Mouse (Mus musculus) stomach, embryonic 14.5 days (tissue): ENCODE results near the gene Spata16. TPM values are rescaled to one million over a fixed set of nuclear protein-coding genes. Genes with fewer than 3 reads are reported as not detected.
A peak's percentile ranks its signal among the peaks of the same experiment; 100 is the strongest.

ENCODE experiments used
- ATAC-seq: fragments of 200-750 bp; cut with Nextera tagmentation; 2 replicates; pipeline ENCODE4 v1.8.0; 2017; ENCODE audit warnings: low read depth, moderate TSS enrichment; ENCODE audit not compliant: insufficient number of reproducible peaks, insufficient read depth, low FRiP score
- H3K27ac ChIP-seq: fragments of 300-500 bp; sonication (generic); 2 replicates; pipeline ENCODE4 v1.5.1; 2014; ENCODE audit warnings: mild to moderate bottlenecking, low read length, moderate library complexity, mixed read lengths
- H3K27me3 ChIP-seq: fragments of 300-500 bp; sonication (generic); 2 replicates; pipeline ENCODE4 v1.6.1; 2014; ENCODE audit warnings: low read length, control low read depth, mixed read lengths; ENCODE audit not compliant: control insufficient read depth, insufficient read depth
- H3K36me3 ChIP-seq: fragments of 300-500 bp; sonication (generic); 2 replicates; pipeline ENCODE4 v1.6.1; 2014; ENCODE audit warnings: mild to moderate bottlenecking, control low read depth, low read length, moderate library complexity, mixed read lengths; ENCODE audit not compliant: control insufficient read depth, insufficient read depth
- H3K4me1 ChIP-seq: fragments of 300-500 bp; sonication (generic); 2 replicates; pipeline ENCODE4 v1.6.1; 2014; ENCODE audit warnings: low read length, control low read depth, mixed read lengths; ENCODE audit not compliant: control insufficient read depth, insufficient read depth
- H3K4me2 ChIP-seq: fragments of 300-500 bp; sonication (generic); replicated peaks from 2 replicates; pipeline ENCODE4 v1.6.1; 2014; ENCODE audit warnings: low read depth, low read length, control low read depth
- H3K4me3 ChIP-seq: fragments of 300-500 bp; sonication (generic); 2 replicates; pipeline ENCODE4 v1.5.1; 2014; ENCODE audit warnings: low read depth, low read length, control low read depth
- H3K9ac ChIP-seq: fragments of 300-500 bp; sonication (generic); replicated peaks from 2 replicates; pipeline ENCODE4 v1.6.1; 2014; ENCODE audit warnings: low read depth, mild to moderate bottlenecking, control low read depth, low read length, moderate library complexity, mixed read lengths
- H3K9me3 ChIP-seq: fragments of 300-500 bp; sonication (generic); 2 replicates; pipeline ENCODE4 v1.6.1; 2016; ENCODE audit warnings: low read depth, low read length, control low read depth; ENCODE audit not compliant: control insufficient read depth
- WGBS: fragments of 180-500 bp; shearing (Covaris S2); extraction: QIAGEN DNeasy Blood & Tissue Kit; methylation state at CpG from one replicate; pipeline ENCODE4 v1.1.7; 2014; 5-methylcytosine and 5-hydroxymethylcytosine counted together
- polyA plus RNA-seq: library from polyadenylated mRNA; unstranded; fragments of >200 nt; fragmentation: Nextera tagmentation; extraction: Ambion mirVana; gene quantifications from 2 replicates; pipeline ENCODE4 v1.2.1, GENCODE M21; 2014

Spata16 gene
- polyA plus RNA-seq, 1 experiment from 2014 or later, result not detected

GRCm38 (mm10) chr3:26796954-26797353 lies 159.5 kb downstream of the Spata16 start:
- Histone ChIP-seq H3K9ac (no peak overlapping the region), H3K36me3 (no peaks in the 10 kb centered on the region), H3K4me2 (no peak overlapping the region), H3K27me3 (no peaks in the 10 kb centered on the region), H3K9me3 (no peaks in the 10 kb centered on the region), H3K27ac (no peak overlapping the region), H3K4me1 (no peaks in the 10 kb centered on the region), H3K4me3 (no peak overlapping the region)
- WGBS, result 87% methylated on average over 1 of the region's 1 CpGs
- no peak for ATAC-seq

- no peak overlapping the region for H3K27ac ChIP-seq
- no peaks in the 10 kb centered on the region for H3K9me3 ChIP-seq
- no peak overlapping the region for H3K9ac ChIP-seq
- H3K4me2 ChIP-seq, result no peak overlapping the region
- H3K4me1 ChIP-seq, result no peaks in the 10 kb centered on the region
- H3K36me3 ChIP-seq, result no peaks in the 10 kb centered on the region
- no peak overlapping the region for H3K4me3 ChIP-seq
- no peaks in the 10 kb centered on the region for H3K27me3 ChIP-seq
- ATAC-seq, result no peak
- 59% methylated on average over 8 of the region's 8 CpGs for WGBS
These were observed 176.9 kb downstream of the Spata16 start for GRCm38 (mm10) chr3:26814307-26814706.

DNA sequence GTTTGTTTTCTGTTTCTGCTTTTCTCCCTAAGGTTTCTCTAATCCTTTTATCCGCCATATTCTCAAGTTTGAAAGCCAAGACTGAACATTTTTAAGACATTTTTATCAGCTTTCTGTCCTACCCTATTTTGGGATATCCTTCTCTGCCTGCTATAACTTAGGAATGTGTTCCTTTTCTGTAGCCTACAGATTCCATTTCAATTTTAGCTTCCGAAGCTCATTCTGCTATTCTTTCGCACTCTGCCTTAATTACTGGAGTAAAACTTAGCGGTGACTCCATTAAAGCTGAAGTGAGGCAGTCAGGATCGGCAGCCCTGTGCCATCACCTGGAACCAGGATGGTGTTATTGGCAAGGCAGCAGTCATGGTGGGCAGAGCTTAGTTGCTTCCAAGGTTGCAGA lies 178.3 kb downstream of the Spata16 start:
- ATAC-seq, result no peak
- H3K4me1 ChIP-seq, result no peaks in the 10 kb centered on the region

GRCm38 (mm10) chr3:26819398-26819797 lies 182.0 kb downstream of the Spata16 start:
- ATAC-seq, result no peak

More for the DNA sequence above, 178.3 kb downstream of the Spata16 start:
- no peaks in the 10 kb centered on the region for H3K36me3 ChIP-seq
- H3K9ac ChIP-seq, result no peak overlapping the region
- H3K27me3 ChIP-seq, result no peaks in the 10 kb centered on the region
- 89% methylated on average over 5 of the region's 5 CpGs for WGBS
- H3K27ac ChIP-seq, result no peak overlapping the region
- no peaks in the 10 kb centered on the region for H3K9me3 ChIP-seq
- no peak overlapping the region for H3K4me3 ChIP-seq
- H3K4me2 ChIP-seq, result no peak overlapping the region

DNA sequence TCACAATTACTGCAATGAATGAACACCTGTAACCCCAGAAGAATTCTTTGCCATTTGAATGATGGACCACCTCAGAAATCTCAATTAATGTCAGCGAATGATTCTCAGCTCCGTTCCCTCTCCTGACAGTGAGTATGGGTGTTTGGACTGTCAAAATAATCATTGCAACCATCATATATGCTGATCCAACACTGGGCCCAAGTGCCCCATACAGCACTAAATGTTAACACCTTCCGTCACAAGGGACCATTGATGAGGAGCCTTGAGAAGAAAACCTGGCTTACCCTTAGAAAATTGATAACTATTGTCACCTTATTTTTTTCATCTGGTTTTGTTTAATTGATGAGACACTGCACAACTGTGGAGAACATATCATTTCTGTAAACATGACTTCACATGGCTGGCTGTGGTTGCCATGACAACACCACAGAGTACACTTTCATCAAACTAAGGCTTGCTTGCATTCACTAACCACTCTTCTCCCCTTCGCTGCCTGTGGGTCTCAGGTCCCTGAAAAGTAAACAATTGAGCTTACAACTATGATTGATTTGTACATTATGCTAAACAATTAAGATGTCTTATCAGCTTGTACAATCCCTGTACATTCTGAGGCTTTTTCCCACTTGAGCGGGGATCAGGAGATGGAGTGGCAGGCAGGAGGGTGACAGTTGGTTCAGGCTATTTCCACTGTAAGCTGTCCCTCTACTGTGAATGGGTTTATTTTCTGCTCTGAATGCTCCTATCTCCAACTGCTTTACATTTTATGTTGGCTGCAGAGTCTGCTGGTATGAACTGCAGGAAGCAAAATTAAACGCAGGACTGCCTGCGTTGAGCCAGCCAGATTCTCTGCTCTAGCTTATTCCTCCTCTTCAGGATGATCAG lies 189.8 kb downstream of the Spata16 start:
- Histone ChIP-seq H3K9me3 (no peaks in the 10 kb centered on the region), H3K27me3 (no peaks in the 10 kb centered on the region), H3K9ac (no peak overlapping the region), H3K27ac (no peak overlapping the region), H3K4me3 (no peak overlapping the region), H3K4me2 (no peak overlapping the region), H3K36me3 (no peaks in the 10 kb centered on the region), H3K4me1 (no peaks in the 10 kb centered on the region)
- ATAC-seq, result peak; percentile 37; the same call in 1 of the 2 replicates
- 48% methylated on average over 7 of the region's 7 CpGs for WGBS

More at GRCm38 (mm10) chr3:26819398-26819797, 182.0 kb downstream of the Spata16 start:
- Histone ChIP-seq H3K27ac (no peak overlapping the region), H3K4me3 (no peak overlapping the region), H3K4me1 (no peaks in the 10 kb centered on the region), H3K36me3 (no peaks in the 10 kb centered on the region), H3K9me3 (no peaks in the 10 kb centered on the region), H3K9ac (no peak overlapping the region), H3K4me2 (no peak overlapping the region), H3K27me3 (no peaks in the 10 kb centered on the region)
- WGBS, result 61% methylated on average over 5 of the region's 5 CpGs

DNA sequence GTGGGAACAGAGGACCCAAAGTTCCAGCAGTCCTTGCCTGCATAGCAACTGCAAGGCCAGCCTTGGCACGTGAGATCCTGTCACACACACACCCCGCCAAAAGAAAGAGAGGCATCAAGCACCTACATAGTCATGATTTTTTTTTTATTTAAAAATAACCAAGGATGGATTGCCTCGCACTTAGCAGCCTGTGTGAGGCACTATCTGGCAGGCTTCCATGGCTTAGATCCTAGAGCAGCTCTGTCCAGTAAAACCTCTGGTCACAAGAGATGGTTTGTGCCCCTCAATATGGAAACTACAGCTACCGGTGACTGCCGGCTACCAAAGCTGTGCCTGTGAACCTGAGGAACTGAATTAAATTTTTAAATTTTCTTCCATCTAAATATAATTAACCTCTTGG lies 195.5 kb downstream of the Spata16 start:
- WGBS, result 85% methylated on average over 5 of the region's 5 CpGs
- Histone ChIP-seq H3K4me3 (no peak overlapping the region), H3K9me3 (no peaks in the 10 kb centered on the region), H3K27ac (no peak overlapping the region), H3K36me3 (no peaks in the 10 kb centered on the region), H3K9ac (no peak overlapping the region), H3K27me3 (no peaks in the 10 kb centered on the region), H3K4me1 (no peaks in the 10 kb centered on the region), H3K4me2 (no peak overlapping the region)
- no peak for ATAC-seq

GRCm38 (mm10) chr3:26834178-26835050 lies 197.0 kb downstream of the Spata16 start:
- H3K4me3 ChIP-seq, result no peak overlapping the region
- H3K4me2 ChIP-seq, result no peak overlapping the region
- no peaks in the 10 kb centered on the region for H3K4me1 ChIP-seq
- H3K27me3 ChIP-seq, result no peaks in the 10 kb centered on the region
- no peak for ATAC-seq
- WGBS, result 69% methylated on average over 21 of the region's 21 CpGs
- H3K9me3 ChIP-seq, result no peaks in the 10 kb centered on the region
- H3K27ac ChIP-seq, result no peak overlapping the region
- H3K9ac ChIP-seq, result no peak overlapping the region
- no peaks in the 10 kb centered on the region for H3K36me3 ChIP-seq

DNA sequence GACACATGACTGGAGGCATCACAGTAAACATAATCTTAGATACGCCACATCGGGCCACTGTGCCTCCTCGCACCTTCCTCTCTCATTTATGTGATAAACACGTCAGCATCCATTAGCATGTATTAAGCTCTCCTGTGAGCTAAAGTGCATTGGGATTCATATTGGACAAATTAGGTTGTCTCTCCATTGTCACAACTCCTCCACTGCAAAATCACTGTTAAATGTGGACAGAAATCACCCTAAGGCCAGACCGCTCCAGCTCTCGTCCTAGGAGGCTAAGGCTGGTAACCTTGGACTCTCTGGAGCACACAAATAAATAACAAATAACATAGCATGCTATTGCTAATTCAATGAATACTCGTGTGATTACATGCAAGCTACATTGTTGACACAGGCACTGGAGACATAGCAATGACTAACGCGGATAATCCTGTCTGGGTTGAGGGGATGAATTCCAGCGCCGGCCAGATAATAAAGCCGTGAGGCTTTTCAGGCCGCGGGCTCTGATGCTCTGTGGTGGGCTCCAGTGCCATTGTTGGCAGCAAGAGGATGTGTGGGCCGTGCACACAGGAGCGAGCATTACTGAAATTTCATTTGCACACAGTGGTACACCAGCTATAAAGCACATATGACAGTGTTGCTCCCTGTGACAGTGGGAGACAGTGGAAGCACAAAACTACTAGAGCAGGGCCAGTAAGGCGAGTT lies 197.8 kb downstream of the Spata16 start:
- ATAC-seq, result no peak
- H3K4me2 ChIP-seq, result no peak overlapping the region
- H3K4me1 ChIP-seq, result no peaks in the 10 kb centered on the region
- H3K9me3 ChIP-seq, result no peaks in the 10 kb centered on the region
- H3K27me3 ChIP-seq, result no peaks in the 10 kb centered on the region
- no peak overlapping the region for H3K4me3 ChIP-seq
- no peaks in the 10 kb centered on the region for H3K36me3 ChIP-seq
- 85% methylated on average over 17 of the region's 17 CpGs for WGBS
- H3K9ac ChIP-seq, result no peak overlapping the region
- H3K27ac ChIP-seq, result no peak overlapping the region
